Mouse (Mus musculus) spleen, adult 12 weeks (tissue): ENCODE measurements at regions not wholly inside any gene's neighbourhood (a gene's known extent, or its start where the extent isn't known, plus 50 kb on each side); places are given as distances from the start of the nearest gene placed in this dataset.

ENCODE experiments used
- DNase-seq: peaks from one replicate; pipeline ENCODE4 v3.0.0; 2022; ENCODE audit warnings: low spot score

GRCm38 (mm10) chr12:26143411-26143810 lies 271.6 kb downstream of the Rnf144a start:
- no peak for DNase-seq

GRCm38 (mm10) chr12:26130811-26131210 lies 284.2 kb downstream of the Rnf144a start:
- DNase-seq = no peak

- DNase-seq = no peak
Measured at GRCm38 (mm10) chr12:26130011-26130410, 285.0 kb downstream of the Rnf144a start.

- DNase-seq = no peak
Measured at GRCm38 (mm10) chr12:26129511-26129910, 285.5 kb downstream of the Rnf144a start.

- no peak for DNase-seq
Measured at GRCm38 (mm10) chr12:26128851-26129250, 286.2 kb downstream of the Rnf144a start.

- no peak for DNase-seq
Measured at GRCm38 (mm10) chr12:26126260-26126659, 288.8 kb downstream of the Rnf144a start.

- DNase-seq = no peak
Measured at GRCm38 (mm10) chr12:26124211-26124610, 290.8 kb downstream of the Rnf144a start.

- no peak for DNase-seq
Measured at GRCm38 (mm10) chr12:26115339-26115912, 299.6 kb downstream of the Rnf144a start.

- no peak for DNase-seq
Measured at GRCm38 (mm10) chr12:26112166-26113019, 302.7 kb downstream of the Rnf144a start.

GRCm38 (mm10) chr12:26109866-26110265 lies 305.2 kb downstream of the Rnf144a start:
- no peak for DNase-seq

GRCm38 (mm10) chr12:26104372-26104771 lies 310.7 kb downstream of the Rnf144a start:
- DNase-seq = no peak

- DNase-seq = no peak
Measured at GRCm38 (mm10) chr12:26102384-26102783, 312.7 kb downstream of the Rnf144a start.

GRCm38 (mm10) chr12:26100140-26100539 lies 314.9 kb downstream of the Rnf144a start:
- DNase-seq = no peak

GRCm38 (mm10) chr12:26099176-26099575 lies 315.9 kb downstream of the Rnf144a start:
- DNase-seq = no peak

GRCm38 (mm10) chr12:26092311-26092710 lies 322.7 kb downstream of the Rnf144a start:
- DNase-seq = no peak

- no peak for DNase-seq
Measured at GRCm38 (mm10) chr12:26091865-26092264, 323.2 kb downstream of the Rnf144a start.

GRCm38 (mm10) chr12:26088389-26088788 lies 326.7 kb downstream of the Rnf144a start:
- no peak for DNase-seq

GRCm38 (mm10) chr12:26086923-26087322 lies 328.1 kb downstream of the Rnf144a start:
- no peak for DNase-seq

- DNase-seq = no peak
Measured at GRCm38 (mm10) chr12:26086414-26086813, 328.6 kb downstream of the Rnf144a start.

GRCm38 (mm10) chr12:26079061-26079625 lies 335.9 kb downstream of the Rnf144a start:
- DNase-seq = no peak

- DNase-seq = no peak
Measured at GRCm38 (mm10) chr12:26075638-26076254, 339.3 kb downstream of the Rnf144a start.

- DNase-seq = no peak
Measured at GRCm38 (mm10) chr12:26072180-26072579, 342.9 kb downstream of the Rnf144a start.

- peak; percentile 6 for DNase-seq
Measured at GRCm38 (mm10) chr12:26071610-26072009, 343.4 kb downstream of the Rnf144a start.
